Mouse (Mus musculus) cerebellum, adult 9-11 months (tissue): ENCODE data around the gene Ncoa3.

Source experiments
- DNase-seq: peaks from one replicate; pipeline ENCODE4 v3.0.0; 2022

The Ncoa3 gene

DNA sequence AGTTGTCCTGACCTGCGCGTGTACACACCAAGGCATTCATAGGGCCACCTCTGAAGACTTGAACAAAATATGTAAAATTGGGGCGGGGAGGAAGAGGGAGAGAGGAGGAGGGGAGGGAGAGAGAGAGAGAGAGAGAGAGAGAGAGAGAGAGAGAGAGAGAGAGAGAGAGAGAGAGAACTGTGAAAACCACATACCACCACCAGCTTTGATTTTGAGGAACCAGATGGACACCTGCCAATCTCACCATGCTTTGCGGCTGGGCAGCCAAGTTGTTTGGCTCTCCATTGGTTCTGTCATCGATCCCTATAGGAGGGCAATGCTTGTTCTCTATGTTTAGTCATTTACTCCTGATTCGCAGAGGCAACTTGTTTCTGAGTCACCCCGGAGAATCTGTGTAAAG is 21.7 kb upstream of the Ncoa3 start:
- DNase-seq: no peak

DNA sequence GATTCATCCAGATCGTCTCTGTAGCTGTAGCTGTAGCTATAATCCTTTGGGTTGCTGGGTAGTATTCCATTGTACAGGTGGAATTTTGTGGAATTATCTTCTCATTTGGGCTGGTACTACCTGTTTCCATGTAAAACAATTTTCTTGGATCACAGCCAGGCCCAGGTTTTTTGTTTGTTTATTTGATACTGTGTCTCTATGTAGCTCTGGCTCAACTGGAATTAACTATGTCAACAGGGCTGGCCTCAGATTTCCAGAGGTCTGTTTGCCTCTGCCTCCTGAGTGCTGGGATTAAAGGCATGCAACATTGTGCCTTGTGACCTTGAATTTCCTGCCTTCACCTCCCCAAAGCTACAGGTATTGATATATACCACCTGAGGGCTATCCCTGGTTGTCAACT is 18.1 kb upstream of the Ncoa3 start:
- no peak for DNase-seq

DNA sequence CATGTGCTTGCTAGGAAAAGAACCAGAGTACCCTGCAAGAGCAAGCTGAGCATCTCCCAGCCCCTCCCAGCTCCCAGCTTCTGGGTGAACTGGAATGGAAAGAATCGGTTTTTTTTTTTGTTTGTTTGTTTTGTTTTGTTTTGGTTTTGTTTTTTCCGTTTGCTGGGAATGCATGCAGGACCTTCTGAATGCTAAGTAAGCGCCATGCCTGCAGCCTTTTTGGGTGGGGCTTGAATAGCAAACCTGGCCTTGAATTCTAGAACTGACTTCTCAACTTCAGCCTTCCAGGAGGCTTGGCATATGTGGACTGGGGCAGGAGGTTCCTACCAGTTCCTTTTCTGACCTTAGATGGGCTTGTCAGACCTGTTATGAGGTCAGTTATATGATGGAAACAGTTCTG is 16.2 kb upstream of the Ncoa3 start:
- no peak for DNase-seq

DNA sequence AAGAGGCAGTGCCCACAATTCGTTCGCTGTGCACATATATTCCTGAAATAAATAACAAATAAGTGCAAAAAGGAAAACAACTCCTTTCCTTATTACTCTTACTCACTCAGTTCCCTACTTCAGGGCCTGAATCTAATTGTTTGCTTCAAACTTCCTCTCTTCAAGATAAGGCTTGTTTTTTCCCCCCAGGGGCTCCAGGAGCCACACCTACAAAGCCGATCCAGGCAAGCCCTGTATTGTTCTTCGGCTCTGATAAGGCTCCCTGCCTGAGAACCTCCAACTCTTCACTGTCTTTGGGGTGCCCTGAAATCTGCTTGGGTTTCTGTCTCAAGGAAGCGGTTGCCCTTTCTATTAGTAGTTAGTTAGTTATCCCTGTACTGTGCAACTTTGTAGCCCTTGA is 15.6 kb upstream of the Ncoa3 start:
- DNase-seq: no peak

DNA sequence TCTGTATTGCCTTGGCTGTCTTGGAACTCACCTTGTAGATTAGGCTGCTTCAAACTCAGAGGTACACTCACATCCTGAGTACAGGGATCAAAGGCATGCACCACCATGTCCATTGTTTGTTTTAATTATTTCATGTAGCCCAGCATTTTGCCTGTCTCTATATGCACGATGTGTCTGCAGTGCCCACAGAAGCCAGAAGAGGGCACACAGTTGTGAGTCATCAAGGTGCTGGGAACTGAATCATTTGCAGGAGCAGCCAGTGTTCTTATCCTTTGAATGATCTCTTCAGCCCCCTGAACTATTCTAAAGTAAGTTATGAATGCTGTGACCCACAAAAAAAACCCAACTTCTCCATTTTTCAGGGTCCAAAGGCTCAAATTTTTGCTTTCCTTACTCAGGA is 14.3 kb upstream of the Ncoa3 start:
- DNase-seq: no peak

DNA sequence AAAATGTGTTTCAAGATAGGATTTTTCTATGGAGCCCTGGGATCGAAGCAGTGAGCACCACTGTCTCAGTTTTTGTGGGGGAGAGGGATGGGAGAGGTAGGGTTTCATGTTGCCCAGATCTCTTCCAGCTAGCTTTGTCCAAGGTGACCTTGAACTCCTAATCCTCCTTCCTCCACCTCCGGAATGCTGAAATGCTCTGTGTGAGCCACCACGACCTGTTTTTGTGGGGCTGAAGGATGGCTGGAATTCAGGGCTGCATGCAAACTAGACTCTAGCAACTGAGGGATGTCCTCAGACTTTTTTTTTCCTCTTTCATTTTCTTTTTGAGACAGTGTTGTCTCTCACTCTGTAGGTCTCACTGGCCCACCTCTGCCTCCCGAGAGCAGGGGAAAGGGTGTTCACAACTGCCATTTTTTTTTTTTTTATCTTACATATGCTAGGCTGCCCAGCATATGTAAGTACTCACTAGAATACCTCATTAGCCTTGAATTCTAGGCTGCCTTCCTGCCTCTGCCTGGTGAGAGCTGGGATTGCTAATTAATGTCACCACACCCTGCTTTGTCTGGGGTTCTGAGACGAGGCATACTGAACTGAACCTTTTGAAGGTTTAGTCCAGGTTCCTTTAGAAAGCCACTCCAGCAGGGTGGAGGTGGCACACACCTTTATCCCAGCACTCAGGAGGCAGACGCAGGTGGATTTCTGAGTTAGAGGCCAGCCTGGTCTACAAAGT is 11.0 kb upstream of the Ncoa3 start:
- no peak for DNase-seq

DNA sequence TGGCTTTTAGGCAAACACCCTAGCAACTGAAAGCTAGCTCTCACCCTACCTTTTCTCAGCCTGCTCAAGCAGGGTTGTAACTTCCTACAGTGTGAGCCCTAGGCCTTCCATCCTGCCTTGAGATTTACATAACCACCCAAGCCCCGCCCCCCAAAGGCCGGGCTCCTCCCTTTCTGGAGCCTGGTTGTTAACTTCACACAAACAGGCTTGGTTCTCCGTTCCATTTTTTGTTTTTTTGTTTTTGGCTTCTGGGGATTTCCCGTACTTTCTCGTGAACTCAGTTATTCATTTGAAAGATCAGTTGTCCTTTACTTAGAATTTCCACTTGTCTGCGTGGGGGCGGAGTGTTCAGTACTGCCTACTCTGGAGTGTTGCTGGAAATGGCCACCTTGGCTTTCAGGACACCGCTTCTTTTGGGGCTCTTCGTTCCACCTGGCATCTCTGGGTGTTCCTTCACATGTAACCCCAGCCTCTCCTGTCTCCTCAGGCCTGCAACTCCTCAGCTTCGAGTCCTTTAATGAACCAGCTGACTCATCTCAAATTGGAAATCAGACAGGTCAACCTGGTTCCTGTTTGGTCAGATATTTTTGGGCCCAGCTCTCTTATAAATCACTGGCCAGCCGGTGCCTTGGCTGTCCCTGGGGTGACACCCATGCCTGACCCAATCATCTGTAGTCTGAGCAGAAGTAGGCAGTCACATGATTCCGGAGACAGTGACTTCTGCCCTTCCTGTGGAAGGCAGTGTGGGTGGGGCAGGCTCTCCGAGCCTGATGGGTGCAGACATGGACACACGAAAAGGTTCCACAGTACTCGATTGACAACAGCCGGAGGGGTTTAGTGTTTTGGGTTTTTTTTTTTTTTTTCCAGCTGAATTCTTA is 9.7 kb upstream of the Ncoa3 start:
- no peak for DNase-seq

DNA sequence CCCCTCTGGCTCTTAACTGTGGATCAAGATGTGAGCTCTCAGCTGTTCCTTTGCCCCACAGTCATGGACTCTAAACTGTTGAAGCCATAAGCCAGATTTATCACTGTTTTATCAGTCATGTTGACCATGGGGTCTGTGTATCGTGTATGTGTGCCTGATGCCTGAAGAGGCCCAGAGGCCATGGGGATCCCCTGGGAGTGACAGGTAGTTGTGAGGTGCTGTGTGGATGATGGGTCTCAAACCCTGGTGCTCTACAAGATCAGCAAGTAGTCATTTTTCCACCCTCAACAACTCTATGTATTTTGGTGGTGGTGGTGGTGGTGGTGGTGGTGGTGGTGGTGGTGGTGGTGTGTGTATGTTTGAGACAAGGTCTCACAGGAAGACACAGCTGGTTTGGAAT is 8.1 kb upstream of the Ncoa3 start:
- no peak for DNase-seq

DNA sequence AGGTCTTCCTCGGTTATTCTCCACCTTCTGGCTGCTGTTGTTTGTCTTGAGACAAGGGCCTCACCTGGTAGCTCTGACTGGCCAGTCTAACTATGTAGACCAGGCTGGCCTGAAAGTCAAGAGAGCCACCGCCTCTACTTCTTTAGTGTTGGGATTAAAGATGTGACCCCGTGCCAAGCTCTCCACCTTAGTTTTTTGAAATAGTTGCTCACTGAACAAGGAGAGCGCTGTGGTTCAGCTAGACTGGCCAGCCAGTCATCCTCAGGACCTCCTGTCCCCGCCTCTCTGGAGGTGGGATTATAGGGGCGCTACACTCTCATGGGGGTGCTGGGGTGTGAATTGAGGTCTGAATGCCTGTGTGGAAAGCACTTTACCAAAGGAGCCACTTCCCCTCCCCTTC is 7.5 kb upstream of the Ncoa3 start:
- no peak for DNase-seq

DNA sequence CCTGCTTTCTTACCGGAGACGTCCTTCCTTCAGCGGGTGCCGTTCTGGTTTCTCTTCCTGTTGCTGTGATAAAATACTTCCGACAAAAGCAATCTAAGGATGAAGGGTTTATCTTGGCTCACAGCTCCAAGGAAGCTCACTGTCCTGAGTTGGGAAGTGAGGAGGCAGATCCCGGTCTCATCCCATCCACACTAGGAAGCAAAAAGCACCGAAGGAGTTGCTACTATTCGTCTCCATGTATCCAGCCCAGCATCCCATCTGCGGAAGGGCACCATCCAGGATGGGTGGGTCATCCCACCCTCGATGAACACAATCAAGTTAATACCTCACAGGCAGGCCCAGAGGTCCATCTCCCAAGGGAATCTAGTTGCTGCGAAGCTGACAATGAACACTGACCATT is 6.9 kb upstream of the Ncoa3 start:
- no peak for DNase-seq

DNA sequence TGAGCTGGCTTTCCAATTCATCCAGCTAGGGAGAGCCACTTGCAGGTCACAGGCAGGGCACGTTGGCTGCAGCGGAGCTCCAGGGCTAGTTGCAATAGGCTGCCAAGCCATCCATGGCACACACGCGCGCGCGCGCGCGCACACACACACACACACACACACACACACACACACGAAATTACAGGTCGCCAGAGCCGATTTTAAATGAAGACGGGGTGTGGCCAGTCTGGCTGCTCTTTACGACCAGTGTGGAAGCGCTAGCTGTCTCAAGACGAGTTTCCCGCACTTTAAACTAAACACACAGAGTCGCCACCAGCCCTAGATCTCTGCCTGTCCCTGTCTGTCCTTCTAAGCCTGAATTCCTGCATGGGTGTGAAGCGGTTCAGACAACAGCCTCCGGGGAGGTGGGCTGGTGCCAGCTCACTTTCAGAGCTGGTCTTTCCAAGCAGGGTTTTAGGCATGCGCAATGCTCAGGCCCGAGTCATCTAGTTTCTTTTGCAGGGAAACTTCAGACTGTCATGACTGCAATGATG is 5.4 kb upstream of the Ncoa3 start:
- DNase-seq: peak; percentile 33

DNA sequence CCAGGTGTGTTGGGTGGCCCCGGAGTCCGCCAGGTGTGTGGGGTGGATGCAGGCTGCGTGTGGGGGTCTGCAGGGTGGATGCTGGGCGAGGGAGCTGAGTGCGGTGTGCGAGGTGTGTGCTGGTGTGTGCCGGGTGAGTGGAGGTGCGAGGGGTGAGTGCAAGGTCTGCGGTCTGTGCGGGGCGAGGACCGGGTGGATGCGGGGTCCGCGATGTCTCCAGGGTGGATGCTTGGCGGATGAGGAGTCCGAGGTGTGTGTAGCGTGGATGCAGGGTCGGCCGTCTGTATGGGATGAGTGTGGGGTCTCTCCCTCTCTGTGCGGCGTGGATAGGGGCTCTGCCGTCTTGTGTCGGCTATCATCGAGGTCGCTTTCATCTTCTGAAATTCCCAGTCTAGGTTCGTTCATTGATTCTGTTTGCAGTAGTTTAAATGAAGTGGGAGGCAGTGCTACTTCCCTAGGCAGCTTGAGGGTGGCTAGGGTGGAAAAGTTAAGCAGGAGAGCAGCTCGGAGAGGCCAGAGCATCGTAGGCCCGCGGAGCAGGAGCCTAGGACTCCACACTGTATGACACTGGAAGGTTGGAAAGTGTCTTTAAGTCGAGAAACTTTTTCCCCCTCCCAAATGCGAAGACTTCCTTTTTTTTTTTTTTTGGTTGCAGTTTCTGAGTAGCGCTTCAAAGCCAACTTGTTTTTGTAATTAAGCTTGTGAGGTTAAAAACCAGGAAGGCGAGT is 901 bp downstream of the Ncoa3 start:
- peak; percentile 60 for DNase-seq

DNA sequence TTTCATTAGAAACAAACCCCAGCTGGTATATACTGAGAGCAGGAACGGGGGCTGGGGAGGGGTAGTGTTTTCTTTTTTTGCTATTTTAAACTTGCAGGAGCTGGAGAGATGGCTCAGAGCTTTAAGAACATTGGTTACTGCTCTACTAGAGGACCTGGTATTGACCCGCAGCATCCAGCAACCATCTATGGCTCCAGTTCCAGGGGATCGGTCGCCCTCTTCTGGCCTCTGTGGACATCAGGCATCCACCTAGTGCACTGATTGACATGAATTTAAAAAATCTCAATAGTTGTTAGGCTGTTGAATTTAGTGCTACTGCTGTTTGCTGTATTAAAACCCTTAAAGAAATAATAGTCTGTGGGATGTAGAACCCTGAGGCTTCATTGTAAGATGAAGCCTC is 1.9 kb downstream of the Ncoa3 start:
- DNase-seq: no peak

DNA sequence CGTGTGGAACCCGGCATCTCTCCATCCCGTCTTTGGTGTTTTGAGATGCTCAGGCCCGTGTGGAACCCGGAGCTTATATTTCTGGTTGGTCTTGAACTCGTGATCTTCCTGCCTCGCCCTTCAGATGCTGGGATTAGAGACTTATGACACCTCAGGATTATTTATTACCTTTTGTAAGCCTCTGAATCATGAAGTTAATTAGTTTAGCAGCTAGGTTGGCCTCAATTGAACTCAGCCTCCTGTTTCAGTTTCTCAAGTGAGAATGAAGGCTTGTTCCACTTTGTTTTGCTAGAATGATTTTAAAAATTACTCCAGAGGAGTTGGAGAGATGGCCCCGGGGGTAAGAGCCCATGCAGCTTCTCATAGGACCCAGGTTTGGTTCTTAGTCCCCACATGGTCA is 3.3 kb downstream of the Ncoa3 start:
- no peak for DNase-seq

DNA sequence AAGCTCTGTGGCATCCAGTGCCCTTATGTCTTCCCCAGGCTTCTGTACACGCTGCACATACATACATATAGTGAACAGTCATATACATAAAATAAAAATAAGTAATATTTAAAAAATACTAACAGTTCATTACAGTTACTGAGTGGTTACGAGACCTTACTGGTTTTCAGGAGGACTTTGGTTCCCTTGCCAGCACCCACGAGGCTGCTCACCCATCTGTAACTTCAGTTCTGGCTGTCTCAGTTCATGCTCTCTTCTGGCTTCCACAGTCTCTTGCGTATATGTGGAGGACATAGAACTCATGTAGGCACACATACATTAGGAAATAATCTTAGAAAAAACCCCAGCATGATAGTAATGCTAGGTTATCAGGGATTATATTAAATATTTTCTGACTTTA is 3.7 kb downstream of the Ncoa3 start:
- no peak for DNase-seq

DNA sequence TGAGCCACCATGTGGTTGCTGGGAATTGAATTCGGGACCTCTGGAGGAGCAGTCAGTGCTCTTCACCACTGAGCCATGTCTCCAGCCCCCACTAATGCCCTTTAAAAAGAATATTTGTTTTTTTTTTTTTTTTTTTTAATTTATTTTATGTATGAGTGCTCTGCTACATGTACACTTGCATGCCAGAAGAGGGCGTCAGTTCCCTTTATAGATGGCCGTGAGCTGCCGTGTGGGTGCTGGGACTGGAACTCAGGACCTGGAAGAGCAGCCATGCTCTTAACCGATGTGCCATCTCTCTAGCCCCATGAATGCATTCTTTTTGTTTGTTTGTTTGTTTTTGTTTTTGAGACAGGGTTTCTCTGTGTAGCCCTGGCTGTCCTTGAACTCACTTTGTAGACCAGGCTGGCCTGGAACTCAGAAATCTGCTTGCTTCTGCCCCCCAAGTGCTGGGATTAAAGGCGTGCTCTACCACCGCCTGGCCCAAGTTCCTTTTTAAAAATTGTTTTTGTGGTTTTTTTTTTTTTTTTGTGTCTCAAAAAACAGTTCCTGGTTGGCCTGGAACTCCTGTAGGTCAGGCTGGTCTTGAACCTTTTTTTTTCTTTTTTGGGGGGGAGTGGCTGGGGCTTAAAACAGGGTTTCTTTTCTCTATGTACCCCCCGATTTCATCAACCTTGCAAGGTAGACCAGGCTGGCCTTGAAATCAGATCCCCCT is 5.0 kb downstream of the Ncoa3 start:
- no peak for DNase-seq

DNA sequence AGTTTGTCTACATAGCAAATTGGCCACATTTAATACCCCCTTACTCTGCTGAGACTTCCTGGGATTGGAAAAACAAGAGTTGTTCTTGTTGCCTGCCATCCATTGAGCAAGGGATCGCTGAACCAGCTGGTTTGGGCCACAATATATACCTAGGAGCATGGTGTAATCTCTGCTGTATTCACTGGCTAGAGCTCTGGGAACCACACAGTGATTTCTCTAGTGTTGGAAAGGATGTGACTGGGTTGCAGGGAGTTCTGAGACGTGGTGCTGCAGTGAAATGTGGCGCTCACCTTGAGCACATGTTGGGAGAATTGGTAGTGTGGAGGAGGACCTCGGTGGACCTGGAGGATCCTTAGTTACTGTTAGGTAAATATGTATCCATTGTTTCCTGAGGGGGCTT is 6.5 kb downstream of the Ncoa3 start:
- no peak for DNase-seq

DNA sequence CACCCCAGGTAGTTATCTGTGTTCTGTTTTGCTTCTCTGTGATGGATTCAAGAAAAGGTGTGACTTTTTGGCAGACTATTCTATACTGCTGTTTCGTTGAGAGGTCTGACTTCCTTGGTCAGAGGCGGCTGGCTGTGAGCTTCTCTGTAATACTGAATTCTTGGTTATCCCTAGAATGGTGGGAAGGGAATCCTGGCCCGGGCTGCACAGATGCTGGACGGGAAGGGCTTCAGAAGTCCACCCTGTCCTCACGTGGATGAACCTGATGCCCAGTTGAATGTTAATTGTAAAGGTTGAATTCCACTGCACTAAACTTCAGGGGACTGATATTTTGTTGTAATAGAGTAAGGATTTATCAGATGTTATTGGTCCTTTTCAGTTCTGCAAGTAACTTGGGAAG is 7.4 kb downstream of the Ncoa3 start:
- DNase-seq: no peak

DNA sequence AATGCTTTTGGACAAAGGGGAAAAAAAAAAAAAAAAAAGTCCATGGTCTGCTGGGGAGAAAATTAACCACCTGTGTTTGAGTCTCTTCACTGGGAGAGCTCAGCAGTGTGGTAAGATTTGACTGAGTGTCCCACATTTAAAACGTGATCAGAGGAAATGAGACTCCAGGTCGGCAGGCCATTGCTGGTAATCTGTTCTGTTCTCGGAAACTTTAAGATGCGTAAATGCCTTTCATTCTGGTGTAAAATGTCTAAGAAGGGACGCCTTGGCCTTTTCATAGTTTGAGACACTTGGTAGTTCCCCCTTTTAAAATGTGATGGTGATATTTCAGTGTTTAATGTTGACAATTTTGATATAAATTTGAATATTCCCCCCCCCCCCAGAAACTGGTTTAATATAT is 7.8 kb downstream of the Ncoa3 start:
- no peak for DNase-seq

DNA sequence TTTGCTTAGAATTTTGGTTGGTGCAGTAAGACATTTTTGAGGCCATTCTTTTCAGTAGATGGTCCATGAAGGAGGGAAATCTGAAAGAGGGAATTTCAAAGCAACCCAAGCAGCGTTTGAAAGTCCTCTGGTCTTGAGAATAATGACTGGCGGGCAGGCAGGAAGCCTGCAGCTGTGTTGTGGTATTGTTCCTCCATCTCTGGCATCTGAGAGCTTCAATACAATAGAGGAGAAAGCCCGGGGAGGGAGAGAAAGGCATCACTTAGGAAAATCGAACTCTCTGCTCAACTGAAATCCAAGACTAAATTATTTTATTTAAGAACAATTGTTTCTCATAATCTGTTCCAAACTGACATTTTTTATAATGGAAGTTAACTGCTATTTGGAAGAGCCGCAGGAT is 8.3 kb downstream of the Ncoa3 start:
- DNase-seq: no peak

DNA sequence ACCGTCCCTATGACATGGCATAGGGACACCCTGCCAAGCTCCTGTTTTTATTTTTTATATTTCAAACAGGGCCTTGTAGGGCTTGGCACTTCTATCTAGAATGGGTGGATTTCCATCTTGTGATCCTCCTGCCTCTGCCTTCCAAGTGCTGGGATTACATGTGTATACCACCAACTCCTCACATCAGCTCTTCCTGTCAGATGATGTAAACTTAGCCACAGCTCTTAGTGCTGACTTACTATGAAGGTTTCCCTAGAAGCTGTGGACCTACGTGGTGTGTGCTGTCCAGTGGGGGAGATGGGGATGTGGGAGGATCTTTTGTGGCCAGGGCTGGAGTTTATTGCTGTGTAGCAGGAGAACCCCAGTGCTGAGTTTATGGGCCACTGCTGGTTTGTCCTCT is 8.9 kb downstream of the Ncoa3 start:
- DNase-seq: no peak

DNA sequence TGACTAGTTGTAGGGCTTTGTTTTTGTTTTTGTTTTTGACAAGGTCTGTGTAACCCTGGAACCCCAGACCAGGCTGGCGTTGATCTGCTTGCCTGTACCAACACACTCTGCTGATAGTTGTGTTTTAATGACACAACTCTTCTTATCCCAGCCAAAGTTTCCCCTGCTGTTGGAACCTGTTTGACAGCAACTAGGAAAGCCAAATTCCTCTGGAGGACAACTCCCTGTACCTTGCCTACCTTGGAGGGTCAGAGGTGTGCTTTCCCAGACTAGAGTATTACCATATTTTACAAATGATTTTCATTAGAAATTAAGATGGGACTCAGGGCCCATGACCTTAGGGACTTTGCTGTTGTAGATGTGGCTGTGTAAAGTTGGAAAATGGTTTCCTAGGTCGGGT is 9.3 kb downstream of the Ncoa3 start:
- DNase-seq: no peak

DNA sequence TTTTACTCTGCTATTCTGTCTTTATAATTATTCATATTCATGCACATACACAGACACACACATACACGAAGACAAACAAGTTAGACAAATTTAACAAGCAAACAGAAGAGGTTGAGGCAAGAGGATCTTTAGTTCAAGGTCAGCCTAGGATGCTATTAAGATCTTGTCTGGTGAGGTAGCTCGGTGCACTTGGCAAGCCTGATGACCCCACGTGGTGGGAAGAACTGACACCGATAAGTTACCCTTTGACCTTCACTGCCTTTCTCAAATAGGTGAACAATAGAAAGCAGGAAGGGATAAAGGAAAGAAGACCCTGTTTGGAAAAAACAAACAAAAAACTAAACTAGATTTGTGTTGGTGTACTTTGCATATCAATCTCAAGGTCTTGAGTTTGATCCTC is 10.0 kb downstream of the Ncoa3 start:
- DNase-seq: no peak
